Mouse (Mus musculus) megakaryocyte, embryonic 14.5 days (primary cell): ENCODE measurements around the gene H60b.
"Not testable (repeated sequence)": the region's sequence is repeated elsewhere in the genome, so short reads cannot be mapped to it uniquely, and the experiment has no call there.

ENCODE experiments used
- FLI1 ChIP-seq: IDR thresholded peaks from 2 replicates; pipeline ENCODE4 v1.6.1; 2012; ENCODE audit warnings: low read length, inconsistent platforms, mixed read lengths
- GATA1 ChIP-seq: IDR thresholded peaks from 3 replicates; pipeline ENCODE4 v1.6.1; 2012; ENCODE audit warnings: mixed read lengths, low read length, inconsistent platforms, borderline replicate concordance

GRCm38 (mm10) chr10:22174190-22174487 lies 15.8 kb downstream of the H60b start:
- TF ChIP-seq GATA1, FLI1: not testable (repeated sequence)
